ENCODE assay signal across 14 mouse cellular contexts in genomic region chr1:107243170-107243569, GRCm38 (mm10). TPM values are rescaled to one million over a fixed set of nuclear protein-coding genes. Genes with fewer than 3 reads are reported as not detected.
DNase-seq lines count a peak whose midpoint lies in the region; ATAC-seq and TF ChIP-seq lines count a peak whose summit lies in the region.
"Not testable (repeated sequence)": the region's sequence is repeated elsewhere in the genome, so short reads cannot be mapped to it uniquely, and the experiment has no call there.
"Had no signal": no experiment of that assay in that cellular context is flagged by ENCODE, and none has a peak within 500 bp of the region (broad histone marks: within the 10 kb centered on the region; RNA-seq: fewer than 3 reads in every experiment).

No protein-coding gene starts in this region.

- peak; percentile 51 for ATAC-seq in Patski
- ATAC-seq in forebrain, postnatal 0 days, result peak; percentile 45; the same call in 1 of the 2 replicates
- ATAC-seq in hindbrain, embryonic 16.5 days, result peak; percentile 27; the same call in 1 of the 2 replicates
- peak; percentile 97 for ATAC-seq in megakaryocyte, adult 5-6 weeks (ENCODE audit: poor library complexity, severe bottlenecking)
- peak; percentile 83; the same call in 1 of the 2 replicates for ATAC-seq in neural tube, embryonic 15.5 days (ENCODE audit: low FRiP score)

- not testable (repeated sequence) for DNase-seq in Patski (ENCODE audit: low read depth, low spot score)
- peak; percentile 29 to 35 for DNase-seq in cerebellum, postnatal 10 days
- peak; percentile 20 for DNase-seq in forebrain, postnatal 0 days
- DNase-seq in layer of hippocampus, postnatal 10 days (ENCODE audit: low spot score in 2 of 2), result peak; percentile 11 to 17

- in situ Hi-C loops in Patski (cut with MboI; ENCODE audit: low pct_unique_long_range_greater_than_20kb), result loop anchor here (5.0 to 10.0 kb wide), 2 partner anchors 239 to 312 kb away; no protein-coding TSS in a partner anchor

- not testable (repeated sequence) for H3K36me3 ChIP-seq in forebrain, postnatal 0 days (ENCODE audit: insufficient read depth); hindbrain, embryonic 16.5 days (ENCODE audit: control insufficient read depth, insufficient read depth, low read length); neural tube, embryonic 15.5 days

- not testable (repeated sequence) for H3K4me1 ChIP-seq in forebrain, postnatal 0 days (ENCODE audit: insufficient read depth); hindbrain, embryonic 16.5 days (ENCODE audit: control insufficient read depth, insufficient read depth, low read depth, low read length); neural tube, embryonic 15.5 days

- H3K27ac ChIP-seq in forebrain, postnatal 0 days (ENCODE audit: low read depth, low read length); hindbrain, embryonic 16.5 days (ENCODE audit: low read depth, low read length); neural tube, embryonic 15.5 days (replicated peaks): not testable (repeated sequence)

- 31% methylated on average over 3 of the region's 3 CpGs for WGBS in forebrain, postnatal 0 days
- 48% methylated on average over 3 of the region's 3 CpGs for WGBS in hindbrain, embryonic 16.5 days
- WGBS in neural tube, embryonic 15.5 days, result 49% methylated on average over 3 of the region's 3 CpGs

- POLR2A ChIA-PET in Patski (lab: Charles Lee), result not testable (repeated sequence)

- TF ChIP-seq CTCF in Patski (IDR thresholded peaks at IDR 0.05), result peak; percentile 57
- peak; percentile 69 for TF ChIP-seq CTCF in forebrain, postnatal 0 days (IDR thresholded peaks at IDR 0.05; ENCODE audit: low read depth)

- not testable (repeated sequence) for H3K27me3 ChIP-seq in Patski; forebrain, postnatal 0 days (ENCODE audit: insufficient read depth, low read length); hindbrain, embryonic 16.5 days (replicated peaks; ENCODE audit: control insufficient read depth, insufficient read depth, low read length); neural tube, embryonic 15.5 days (replicated peaks)

- not testable (repeated sequence) for H3K9ac ChIP-seq in forebrain, postnatal 0 days; hindbrain, embryonic 16.5 days (ENCODE audit: low read depth, low read length); neural tube, embryonic 15.5 days (replicated peaks)

- H3K4me3 ChIP-seq in forebrain, postnatal 0 days (ENCODE audit: low read depth, low read length); hindbrain, embryonic 16.5 days (ENCODE audit: low read length); neural tube, embryonic 15.5 days (replicated peaks): not testable (repeated sequence)

- H3K9me3 ChIP-seq in forebrain, postnatal 0 days (ENCODE audit: low read length); hindbrain, embryonic 16.5 days (ENCODE audit: control insufficient read depth, low read length); neural tube, embryonic 15.5 days (replicated peaks): not testable (repeated sequence)

- not testable (repeated sequence) for H3K4me2 ChIP-seq in forebrain, postnatal 0 days (ENCODE audit: low read depth); hindbrain, embryonic 16.5 days (ENCODE audit: low read length); neural tube, embryonic 15.5 days

- CTCF ChIA-PET in Patski (lab: Charles Lee), result interaction anchor here (0.8 to 2.0 kb wide), 4 partner anchors 235 to 246 kb away, joined by 3 to 12 read pairs (median 5); no protein-coding TSS in a partner anchor

RNA-seq across cellular contexts. Expression of gene Serpinb3b, which starts 35.0 kb away (rescaled TPM):
- not detected for polyA plus RNA-seq in Patski (2021)
- not detected in 2 replicates for total RNA-seq in forebrain, postnatal 0 days (2014; rRNA removed)
- polyA plus RNA-seq in forebrain, postnatal 0 days (2015; fragmentation: Nextera tagmentation; extraction: Ambion mirVana), result not detected in 2 replicates
- not detected in 2 replicates for polyA plus RNA-seq in hindbrain, embryonic 16.5 days (2015; fragmentation: Nextera tagmentation; extraction: Ambion mirVana)
- total RNA-seq in layer of hippocampus, postnatal 10 days (2021), result not detected
- not detected in 2 replicates for total RNA-seq in megakaryocyte, adult 5-6 weeks (2015)
- not detected in 2 replicates for total RNA-seq in megakaryocyte, adult 5-6 weeks (2017)
- not detected in 2 replicates for polyA plus RNA-seq in neural tube, embryonic 15.5 days (2015; fragmentation: Nextera tagmentation; extraction: Ambion mirVana)
- total RNA-seq: adrenal gland, adult 18-20 months; gastrocnemius, postnatal 25 days; left cerebral cortex, postnatal 4 days had no signal
- polyA plus RNA-seq: heart, embryonic 16.5 days; kidney, embryonic 14.5 days; myocyte; testis, adult 2 months had no signal

RNA-seq across cellular contexts. Expression of gene Serpinb3c, which starts 35.0 kb away (rescaled TPM):
- not detected for polyA plus RNA-seq in Patski (2021)
- not detected in 2 replicates for total RNA-seq in forebrain, postnatal 0 days (2014; rRNA removed)
- not detected in 2 replicates for polyA plus RNA-seq in forebrain, postnatal 0 days (2015; fragmentation: Nextera tagmentation; extraction: Ambion mirVana)
- not detected in 2 replicates for polyA plus RNA-seq in hindbrain, embryonic 16.5 days (2015; fragmentation: Nextera tagmentation; extraction: Ambion mirVana)
- not detected for total RNA-seq in layer of hippocampus, postnatal 10 days (2021)
- not detected in 2 replicates for total RNA-seq in megakaryocyte, adult 5-6 weeks (2015)
- not detected in 2 replicates for total RNA-seq in megakaryocyte, adult 5-6 weeks (2017)
- polyA plus RNA-seq in neural tube, embryonic 15.5 days (2015; fragmentation: Nextera tagmentation; extraction: Ambion mirVana), result 0.10 TPM in 1 of 2 replicates, not detected in the other
- total RNA-seq: adrenal gland, adult 18-20 months; gastrocnemius, postnatal 25 days; left cerebral cortex, postnatal 4 days had no signal
- polyA plus RNA-seq: kidney, embryonic 14.5 days; myocyte; testis, adult 2 months had no signal

Comparison
In these comparisons a context has a peak if more than half of its experiments do, and no peak if none do; other contexts are left out.
1. ATAC-seq: peak in every context shown above with its lines; median percentile 97 in megakaryocyte, adult 5-6 weeks; 83 in neural tube, embryonic 15.5 days; 51 in Patski; 45 in forebrain, postnatal 0 days; 27 in hindbrain, embryonic 16.5 days.